In the genomic region with DNA sequence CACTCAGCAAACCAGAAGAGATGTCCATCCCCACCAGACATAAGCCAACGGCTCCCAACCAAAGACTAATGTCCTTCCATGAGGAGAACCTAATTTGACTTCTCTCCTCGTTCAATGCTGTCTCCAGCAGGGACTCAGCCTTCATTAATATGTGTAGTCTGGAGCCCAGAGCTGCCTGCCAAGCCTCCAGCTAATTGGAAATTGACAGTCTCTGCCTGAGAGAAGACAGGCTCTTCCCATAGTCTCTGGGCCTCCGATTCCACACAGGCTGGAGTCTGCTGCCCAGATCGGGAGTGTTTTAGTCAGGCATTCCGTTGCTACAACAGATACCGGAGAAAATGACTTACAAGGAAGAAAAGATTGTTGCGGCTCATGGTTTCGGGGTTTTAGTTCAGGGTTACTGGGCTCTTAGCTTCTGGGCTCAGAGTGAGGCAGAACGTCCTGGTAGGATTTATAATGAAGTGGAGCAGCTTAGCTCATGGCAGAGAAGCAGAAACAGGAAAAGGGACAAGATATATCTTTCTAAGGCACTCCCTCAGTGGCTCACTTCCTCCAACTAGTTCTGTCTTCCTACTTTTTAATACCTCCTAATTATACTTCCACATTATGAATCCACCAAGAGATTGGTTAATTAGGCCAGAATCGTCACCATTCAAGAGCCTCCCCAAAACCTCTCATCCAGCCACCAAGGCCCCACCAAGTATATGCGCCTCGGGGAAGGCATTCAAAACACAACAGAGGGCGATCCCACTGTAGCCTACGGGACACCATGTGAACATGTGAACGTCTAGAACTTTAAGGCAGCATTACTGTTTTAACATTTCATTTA, we compare ENCODE assay signal across 13 mouse cellular contexts. TPM values are rescaled to one million over a fixed set of nuclear protein-coding genes. Genes with fewer than 3 reads are reported as not detected.
DNase-seq lines count a peak whose midpoint lies in the region; ATAC-seq and TF ChIP-seq lines count a peak whose summit lies in the region.
"Had no signal": no experiment of that assay in that cellular context is flagged by ENCODE, and none has a peak within 500 bp of the region (broad histone marks: within the 10 kb centered on the region; RNA-seq: fewer than 3 reads in every experiment).

No protein-coding gene starts in this region.

- H3K79me2 ChIP-seq in heart, adult 2 months (replicated peaks; ENCODE audit: control insufficient read depth, insufficient read depth, low read length): no peaks in the 10 kb centered on the region

- H3K9me3 ChIP-seq in forebrain, embryonic 14.5 days (replicated peaks; ENCODE audit: control insufficient read depth, low read length): no peaks in the 10 kb centered on the region
- no peaks in the 10 kb centered on the region for H3K9me3 ChIP-seq in forebrain, embryonic 10.5 days
- H3K9me3 ChIP-seq: heart, embryonic 13.5 days had no signal

- H3K9ac ChIP-seq in forebrain, embryonic 14.5 days (ENCODE audit: low read length): no peak overlapping the region
- no peak overlapping the region for H3K9ac ChIP-seq in heart, adult 2 months (ENCODE audit: low read depth, low read length)
- H3K9ac ChIP-seq: heart, embryonic 13.5 days had no signal

- no peak for ATAC-seq in forebrain, embryonic 14.5 days

- no peak overlapping the region for H3K4me2 ChIP-seq in forebrain, embryonic 14.5 days (ENCODE audit: low read length)
- H3K4me2 ChIP-seq: heart, embryonic 13.5 days had no signal

- H3K4me3 ChIP-seq in forebrain, embryonic 14.5 days (ENCODE audit: low read depth, low read length): no peak overlapping the region
- H3K4me3 ChIP-seq in forebrain, embryonic 10.5 days: no peak overlapping the region
- no peak overlapping the region for H3K4me3 ChIP-seq in spleen, adult 2 months (ENCODE audit: extremely low read depth, insufficient read depth, insufficient read length)
- H3K4me3 ChIP-seq in heart, adult 2 months: no peak overlapping the region
- H3K4me3 ChIP-seq: heart, embryonic 13.5 days had no signal

- 67% methylated on average over 15 of the region's 15 CpGs for WGBS in forebrain, embryonic 14.5 days
- WGBS in forebrain, embryonic 10.5 days: 78% methylated on average over 15 of the region's 15 CpGs
- 71% methylated on average over 15 of the region's 15 CpGs for WGBS in spleen, adult 2 months
- 73% methylated on average over 15 of the region's 15 CpGs for WGBS in heart, adult 2 months

- no peaks in the 10 kb centered on the region for H3K4me1 ChIP-seq in forebrain, embryonic 14.5 days (ENCODE audit: control insufficient read depth, insufficient read depth, low read length)
- H3K4me1 ChIP-seq in forebrain, embryonic 10.5 days: peaks cover 12% of the 10 kb centered on the region
- peaks cover 34% of the 10 kb centered on the region; the same call in 1 of the 2 replicates for H3K4me1 ChIP-seq in spleen, adult 2 months (ENCODE audit: control insufficient read depth, insufficient read depth, insufficient read length)
- no peaks in the 10 kb centered on the region for H3K4me1 ChIP-seq in heart, adult 2 months (ENCODE audit: control insufficient read depth, insufficient read depth, low read length)

- TF ChIP-seq CTCF in spleen, adult 2 months (IDR thresholded peaks at IDR 0.05; ENCODE audit: extremely low read depth, insufficient read depth, insufficient read length, insufficient replicate concordance): no peak
- TF ChIP-seq CTCF in heart, adult 2 months (IDR thresholded peaks at IDR 0.05): no peak

- H3K36me3 ChIP-seq in forebrain, embryonic 14.5 days (ENCODE audit: control insufficient read depth, insufficient read depth, low read length): no peaks in the 10 kb centered on the region
- H3K36me3 ChIP-seq in forebrain, embryonic 10.5 days (replicated peaks): no peaks in the 10 kb centered on the region
- no peaks in the 10 kb centered on the region for H3K36me3 ChIP-seq in spleen, adult 2 months (ENCODE audit: control insufficient read depth, insufficient read depth, low read length)
- no peaks in the 10 kb centered on the region for H3K36me3 ChIP-seq in heart, adult 2 months (ENCODE audit: control insufficient read depth, insufficient read depth, low read length)
- H3K36me3 ChIP-seq: heart, embryonic 13.5 days had no signal

- H3K27me3 ChIP-seq in forebrain, embryonic 14.5 days (replicated peaks; ENCODE audit: control insufficient read depth, insufficient read depth, low read length): no peaks in the 10 kb centered on the region
- H3K27me3 ChIP-seq in forebrain, embryonic 10.5 days (ENCODE audit: poor library complexity, severe bottlenecking): peaks cover 10% of the 10 kb centered on the region
- H3K27me3 ChIP-seq in spleen, adult 2 months (ENCODE audit: control insufficient read depth, insufficient read depth, low read length): no peaks in the 10 kb centered on the region
- H3K27me3 ChIP-seq in heart, adult 2 months (ENCODE audit: control insufficient read depth, insufficient read depth, low read length): no peaks in the 10 kb centered on the region

- DNase-seq in forebrain, embryonic 14.5 days (ENCODE audit: low spot score): peak; percentile 58
- DNase-seq in forebrain, embryonic 10.5 days (ENCODE audit: extremely low spot score, low spot score): no peak
- no peak for DNase-seq in spleen, adult 2 months (ENCODE audit: low read depth in 1 of 2, low spot score in 2 of 2)
- DNase-seq in spleen, adult 12 weeks (ENCODE audit: low spot score): no peak
- DNase-seq in layer of hippocampus, adult 9-11 months: peak; percentile 41
- DNase-seq in testis, postnatal 14 days (ENCODE audit: low spot score): no peak
- DNase-seq in right cerebral cortex, postnatal 36 days (ENCODE audit: low spot score in 2 of 2): no peak
- no peak for DNase-seq in heart, adult 2 months
- DNase-seq: cerebellum, adult 11-12 months; kidney, postnatal 10 days had no signal

- TF ChIP-seq EP300 in heart, adult 2 months (IDR thresholded peaks at IDR 0.05; ENCODE audit: insufficient read depth, low read depth, low read length): no peak

- no peak overlapping the region for H3K27ac ChIP-seq in forebrain, embryonic 14.5 days (ENCODE audit: low read depth, low read length)
- no peak overlapping the region for H3K27ac ChIP-seq in forebrain, embryonic 10.5 days
- H3K27ac ChIP-seq in spleen, adult 2 months (ENCODE audit: insufficient read depth, low read length): peak overlapping the region; percentile 94
- H3K27ac ChIP-seq in heart, adult 2 months: no peak overlapping the region
- H3K27ac ChIP-seq: heart, embryonic 13.5 days; macrophage had no signal

- intact Hi-C loops in heart, adult 2 months (cut with DNase I): no loop called here

- no peak for TF ChIP-seq POLR2A in spleen, adult 2 months (IDR thresholded peaks at IDR 0.05; ENCODE audit: low read depth, low read length)
- no peak for TF ChIP-seq POLR2A in heart, adult 2 months (IDR thresholded peaks at IDR 0.05; ENCODE audit: insufficient read depth, low read depth, low read length)

RNA-seq across cellular contexts. Expression of a gene that starts 26.6 kb away (rescaled TPM):
- polyA plus RNA-seq in forebrain, embryonic 14.5 days (2014; fragmentation: Nextera tagmentation; extraction: Ambion mirVana): 118 and 127 TPM in 2 replicates
- 328 and 332 TPM in 2 replicates for polyA plus RNA-seq in forebrain, embryonic 10.5 days (2016; fragmentation: Nextera tagmentation; extraction: Ambion mirVana)
- 42.7 and 44.5 TPM in 2 replicates for polyA plus RNA-seq in spleen, adult 2 months (2012; rRNA removed)
- total RNA-seq in heart, adult 2 months (2021): 10 to 100 TPM; 56.9 to 60.2 TPM
- polyA plus RNA-seq in heart, adult 2 months (2012; rRNA removed): 19.5 and 31.9 TPM in 2 replicates

RNA-seq across cellular contexts. Expression of a gene that starts 58.8 kb away (rescaled TPM):
- 3.2 and 5.3 TPM in 2 replicates for polyA plus RNA-seq in forebrain, embryonic 14.5 days (2014; fragmentation: Nextera tagmentation; extraction: Ambion mirVana)
- 3.8 and 4.0 TPM in 2 replicates for polyA plus RNA-seq in forebrain, embryonic 10.5 days (2016; fragmentation: Nextera tagmentation; extraction: Ambion mirVana)
- 4.5 and 10.9 TPM in 2 replicates for polyA plus RNA-seq in spleen, adult 2 months (2012; rRNA removed)
- total RNA-seq in heart, adult 2 months (2021): 1 to 10 TPM; 2.0 to 2.8 TPM
- 3.7 and 6.0 TPM in 2 replicates for polyA plus RNA-seq in heart, adult 2 months (2012; rRNA removed)
- polyA plus RNA-seq: C2C12 had no signal

Comparison
In these comparisons a context has a peak if more than half of its experiments do, and no peak if none do; other contexts are left out.
1. DNase-seq: peak in forebrain, embryonic 14.5 days (single experiment) and layer of hippocampus, adult 9-11 months (single experiment); none in forebrain, embryonic 10.5 days (single experiment), spleen, adult 2 months (0 of 2), spleen, adult 12 weeks (single experiment), testis, postnatal 14 days (single experiment), right cerebral cortex, postnatal 36 days (0 of 2) and heart, adult 2 months (0 of 2).